Mouse (Mus musculus): Measurements from ENCODE around the gene Glra4.
"Not testable (repeated sequence)": the region's sequence is repeated elsewhere in the genome, so short reads cannot be mapped to it uniquely, and the experiment has no call there.

Glra4 gene

GRCm38 (mm10) chrX:136714742-136715474, 65.0 kb downstream of the Glra4 start:
- DNase-seq (ENCODE audit: low spot score): not testable (repeated sequence)

- no peak for DNase-seq (ENCODE audit: low spot score)
Measured at GRCm38 (mm10) chrX:136708782-136709181, 71.2 kb downstream of the Glra4 start.

- DNase-seq (ENCODE audit: low spot score): peak; percentile 16
Measured at GRCm38 (mm10) chrX:136708168-136708681, 71.7 kb downstream of the Glra4 start.
